8 mouse cellular contexts compared by ENCODE assay signal in genomic region chr5:24605980-24606665, GRCm38 (mm10). TPM values are rescaled to one million over a fixed set of nuclear protein-coding genes. Genes with fewer than 3 reads are reported as not detected.
DNase-seq lines count a peak whose midpoint lies in the region; ATAC-seq and TF ChIP-seq lines count a peak whose summit lies in the region.

No protein-coding gene starts in this region.

- no peaks in the 10 kb centered on the region for H3K9me3 ChIP-seq in lung, embryonic 14.5 days (ENCODE audit: low read depth, low read length)
- H3K9me3 ChIP-seq in limb, embryonic 10.5 days (replicated peaks) = no peaks in the 10 kb centered on the region
- no peaks in the 10 kb centered on the region for H3K9me3 ChIP-seq in stomach, embryonic 14.5 days (ENCODE audit: control insufficient read depth, low read depth, low read length)

- no peak for ATAC-seq in lung, embryonic 14.5 days (ENCODE audit: insufficient read depth)
- ATAC-seq in stomach, embryonic 14.5 days (ENCODE audit: insufficient number of reproducible peaks, insufficient read depth, low FRiP score, low read depth) = no peak

- DNase-seq in cerebellum, postnatal 10 days = peak; percentile 28 to 35
- no peak for DNase-seq in cerebellum, adult 11 months
- DNase-seq in lung, embryonic 14.5 days = no peak
- DNase-seq in lung, postnatal 14 days = no peak
- DNase-seq in limb, embryonic 10.5 days (ENCODE audit: low spot score) = no peak
- no peak for DNase-seq in layer of hippocampus, adult 11-12 months (ENCODE audit: low spot score)
- no peak for DNase-seq in kidney, adult 8-10 months

- TF ChIP-seq CTCF in lung, embryonic 14.5 days (IDR thresholded peaks at IDR 0.05; ENCODE audit: low read depth) = no peak

- peak overlapping the region; percentile 11; the same call in 1 of the 2 replicates for H3K4me3 ChIP-seq in lung, embryonic 14.5 days (ENCODE audit: low read depth, low read length)
- peak overlapping the region; percentile 60 for H3K4me3 ChIP-seq in limb, embryonic 10.5 days
- no peak overlapping the region for H3K4me3 ChIP-seq in stomach, embryonic 14.5 days (ENCODE audit: low read depth, low read length)

- no peaks in the 10 kb centered on the region for H3K27me3 ChIP-seq in lung, embryonic 14.5 days (ENCODE audit: insufficient read depth, low read length)
- peaks cover 29% of the 10 kb centered on the region for H3K27me3 ChIP-seq in limb, embryonic 10.5 days (ENCODE audit: low read depth, poor library complexity, severe bottlenecking)
- H3K27me3 ChIP-seq in stomach, embryonic 14.5 days (ENCODE audit: control insufficient read depth, insufficient read depth, low read length) = no peaks in the 10 kb centered on the region

- peaks cover 25% of the 10 kb centered on the region for H3K4me1 ChIP-seq in lung, embryonic 14.5 days (ENCODE audit: insufficient read depth)
- peaks cover 60% of the 10 kb centered on the region for H3K4me1 ChIP-seq in limb, embryonic 10.5 days
- H3K4me1 ChIP-seq in stomach, embryonic 14.5 days (ENCODE audit: control insufficient read depth, insufficient read depth, low read length) = peaks cover 30% of the 10 kb centered on the region

- peak overlapping the region; percentile 94 for H3K4me2 ChIP-seq in lung, embryonic 14.5 days
- H3K4me2 ChIP-seq in stomach, embryonic 14.5 days (replicated peaks; ENCODE audit: low read depth, low read length) = peak overlapping the region; percentile 71

- 18% methylated on average over 14 of the region's 14 CpGs for WGBS in lung, embryonic 14.5 days
- 26% methylated on average over 14 of the region's 14 CpGs for WGBS in limb, embryonic 10.5 days
- WGBS in stomach, embryonic 14.5 days = 22% methylated on average over 14 of the region's 14 CpGs

- H3K27ac ChIP-seq in lung, embryonic 14.5 days (ENCODE audit: low read depth) = peak overlapping the region; percentile 78
- peak overlapping the region; percentile 97 for H3K27ac ChIP-seq in limb, embryonic 10.5 days
- H3K27ac ChIP-seq in stomach, embryonic 14.5 days (ENCODE audit: low read length) = peak overlapping the region; percentile 94; the same call in 1 of the 2 replicates

- no peaks in the 10 kb centered on the region for H3K36me3 ChIP-seq in lung, embryonic 14.5 days (ENCODE audit: insufficient read depth)
- H3K36me3 ChIP-seq in limb, embryonic 10.5 days = no peaks in the 10 kb centered on the region
- H3K36me3 ChIP-seq in stomach, embryonic 14.5 days (ENCODE audit: control insufficient read depth, insufficient read depth, low read length) = no peaks in the 10 kb centered on the region

- peak overlapping the region; percentile 69 for H3K9ac ChIP-seq in lung, embryonic 14.5 days
- peak overlapping the region; percentile 71; the same call in 1 of the 2 replicates for H3K9ac ChIP-seq in stomach, embryonic 14.5 days (replicated peaks; ENCODE audit: low read depth, low read length)

RNA-seq across cellular contexts. Expression of gene Smarcd3, which starts 18.1 kb away (rescaled TPM):
- 37.2 and 39.1 TPM in 2 replicates for polyA plus RNA-seq in lung, embryonic 14.5 days (2014; fragmentation: Nextera tagmentation; extraction: Ambion mirVana)
- 21.5 and 34.3 TPM in 2 replicates for polyA plus RNA-seq in limb, embryonic 10.5 days (2016; fragmentation: Nextera tagmentation; extraction: Ambion mirVana)
- polyA plus RNA-seq in stomach, embryonic 14.5 days (2014; fragmentation: Nextera tagmentation; extraction: Ambion mirVana) = 35.6 and 36.2 TPM in 2 replicates

RNA-seq across cellular contexts. Expression of gene Chpf2, which starts 19.6 kb away (rescaled TPM):
- polyA plus RNA-seq in lung, embryonic 14.5 days (2014; fragmentation: Nextera tagmentation; extraction: Ambion mirVana) = 12.2 and 14.2 TPM in 2 replicates
- polyA plus RNA-seq in limb, embryonic 10.5 days (2016; fragmentation: Nextera tagmentation; extraction: Ambion mirVana) = 15.1 and 19.0 TPM in 2 replicates
- 11.3 and 13.4 TPM in 2 replicates for polyA plus RNA-seq in stomach, embryonic 14.5 days (2014; fragmentation: Nextera tagmentation; extraction: Ambion mirVana)

RNA-seq across cellular contexts. Expression of gene Abcf2, which starts 28.9 kb away (rescaled TPM):
- 119 and 120 TPM in 2 replicates for polyA plus RNA-seq in lung, embryonic 14.5 days (2014; fragmentation: Nextera tagmentation; extraction: Ambion mirVana)
- polyA plus RNA-seq in limb, embryonic 10.5 days (2016; fragmentation: Nextera tagmentation; extraction: Ambion mirVana) = 177 and 197 TPM in 2 replicates
- 79.5 and 89.2 TPM in 2 replicates for polyA plus RNA-seq in stomach, embryonic 14.5 days (2014; fragmentation: Nextera tagmentation; extraction: Ambion mirVana)

RNA-seq across cellular contexts. Expression of gene 4931409K22Rik, which starts 49.5 kb away (rescaled TPM):
- polyA plus RNA-seq in lung, embryonic 14.5 days (2014; fragmentation: Nextera tagmentation; extraction: Ambion mirVana) = not detected in 2 replicates
- 0.05 TPM in 1 of 2 replicates, not detected in the other for polyA plus RNA-seq in limb, embryonic 10.5 days (2016; fragmentation: Nextera tagmentation; extraction: Ambion mirVana)
- polyA plus RNA-seq in stomach, embryonic 14.5 days (2014; fragmentation: Nextera tagmentation; extraction: Ambion mirVana) = 0.10 TPM in 2 replicates

Comparison
In these comparisons a context has a peak if more than half of its experiments do, and no peak if none do; other contexts are left out.
1. DNase-seq: peak in cerebellum, postnatal 10 days (2 of 2); none in cerebellum, adult 11 months (single experiment), lung, embryonic 14.5 days (single experiment), lung, postnatal 14 days (single experiment), limb, embryonic 10.5 days (single experiment), layer of hippocampus, adult 11-12 months (single experiment) and kidney, adult 8-10 months (0 of 2).
2. Peak in every context shown above with its lines, with median percentiles within 50 percentile points of each other: H3K27ac ChIP-seq.